Comparison of ENCODE assay signal across 17 mouse cellular contexts in the genomic region with DNA sequence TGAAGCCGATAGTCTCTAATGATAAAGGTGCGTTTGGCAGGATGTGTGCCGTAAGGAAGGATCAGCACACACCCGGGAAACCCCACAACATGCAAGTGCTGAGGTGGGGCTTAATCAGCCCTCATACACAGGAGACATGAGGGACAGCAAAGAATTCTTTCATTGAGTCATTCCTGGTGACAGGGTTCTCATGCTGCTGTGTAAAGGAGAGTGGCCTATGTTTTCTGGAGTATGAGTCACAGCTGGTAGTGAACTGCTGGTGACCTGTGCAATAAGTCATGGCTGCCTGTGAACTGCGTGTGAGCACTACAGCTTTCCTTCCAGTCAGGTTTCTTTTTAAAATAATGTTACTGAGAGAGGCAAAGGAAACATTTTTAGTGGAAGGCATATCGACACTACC. TPM values are rescaled to one million over a fixed set of nuclear protein-coding genes. Genes with fewer than 3 reads are reported as not detected.
A peak's percentile ranks its signal among the peaks of the same experiment; 100 is the strongest.
DNase-seq lines count a peak whose midpoint lies in the region; ATAC-seq lines count a peak whose summit lies in the region.
"Had no signal": no experiment of that assay in that cellular context is flagged by ENCODE, and none has a peak within 500 bp of the region (broad histone marks: within the 10 kb centered on the region; RNA-seq: fewer than 3 reads in every experiment).

No protein-coding gene starts in this region.

- peaks cover 4% of the 10 kb centered on the region; the same call in 1 of the 2 replicates for H3K36me3 ChIP-seq in heart, embryonic 12.5 days
- H3K36me3 ChIP-seq: hindbrain, embryonic 15.5 days; intestine, embryonic 15.5 days; midbrain, embryonic 13.5 days; neural tube, embryonic 13.5 days had no signal

- no peak overlapping the region for H3K4me3 ChIP-seq in heart, embryonic 12.5 days
- H3K4me3 ChIP-seq: gastrocnemius, adult 2 months; heart, embryonic 13.5 days; hindbrain, embryonic 15.5 days; intestine, embryonic 15.5 days; midbrain, embryonic 13.5 days; neural tube, embryonic 13.5 days had no signal

- no peak overlapping the region for H3K4me2 ChIP-seq in heart, embryonic 12.5 days
- H3K4me2 ChIP-seq: heart, embryonic 13.5 days; hindbrain, embryonic 15.5 days; intestine, embryonic 15.5 days; midbrain, embryonic 13.5 days; neural tube, embryonic 13.5 days had no signal

- ATAC-seq in heart, embryonic 12.5 days (ENCODE audit: insufficient number of reproducible peaks, low FRiP score): no peak
- 0 out of 2 replicates have a peak, but pooled peaks have one; percentile 11 for ATAC-seq in common myeloid progenitor, adult 5-6 weeks (replicated peaks; ENCODE audit: low read depth, poor library complexity, severe bottlenecking)
- no peak for ATAC-seq in erythroblast, adult 5-6 weeks (replicated peaks; ENCODE audit: low FRiP score, poor library complexity, severe bottlenecking)
- ATAC-seq: CD4-positive, CD25-positive, alpha-beta regulatory T cell, adult 4 months; intestine, embryonic 15.5 days; midbrain, embryonic 13.5 days had no signal

- peak; percentile 62 for DNase-seq in heart, adult 11 months
- DNase-seq in 3134 (ENCODE audit: extremely low read depth, insufficient read length, low spot score) (peak; percentile 24), 416B (ENCODE audit: low read depth) (peak; percentile 59)
- no peak for DNase-seq in yolk sac, embryonic 10.5 days (ENCODE audit: low spot score)
- DNase-seq: cerebellum, postnatal 10 days; gastrocnemius, adult 2 months; thymus, postnatal 36 days had no signal

- peaks cover 9% of the 10 kb centered on the region; the same call in 1 of the 2 replicates for H3K4me1 ChIP-seq in heart, embryonic 12.5 days (replicated peaks)
- H3K4me1 ChIP-seq: hindbrain, embryonic 15.5 days; intestine, embryonic 15.5 days; midbrain, embryonic 13.5 days had no signal

- no peak overlapping the region for H3K27ac ChIP-seq in heart, embryonic 12.5 days (ENCODE audit: poor library complexity, severe bottlenecking)
- H3K27ac ChIP-seq: gastrocnemius, adult 2 months; heart, embryonic 13.5 days; hindbrain, embryonic 15.5 days; intestine, embryonic 15.5 days; liver, embryonic 14.5 days; midbrain, embryonic 13.5 days; neural tube, embryonic 13.5 days had no signal

- H3K9ac ChIP-seq in heart, embryonic 12.5 days: no peak overlapping the region
- H3K9ac ChIP-seq: heart, embryonic 13.5 days; hindbrain, embryonic 15.5 days; intestine, embryonic 15.5 days; liver, embryonic 14.5 days; midbrain, embryonic 13.5 days; neural tube, embryonic 13.5 days had no signal

- no peaks in the 10 kb centered on the region for H3K9me3 ChIP-seq in heart, embryonic 12.5 days (replicated peaks)
- H3K9me3 ChIP-seq: heart, embryonic 13.5 days; hindbrain, embryonic 15.5 days; intestine, embryonic 15.5 days; midbrain, embryonic 13.5 days; neural tube, embryonic 13.5 days had no signal

- H3K27me3 ChIP-seq in heart, embryonic 12.5 days (replicated peaks): no peaks in the 10 kb centered on the region
- H3K27me3 ChIP-seq: heart, embryonic 13.5 days; hindbrain, embryonic 15.5 days; intestine, embryonic 15.5 days; midbrain, embryonic 13.5 days; neural tube, embryonic 13.5 days had no signal

- WGBS in heart, embryonic 12.5 days: 72% methylated on average over 6 of the region's 6 CpGs

RNA-seq across cellular contexts. Expression of gene Slc18a2, which starts 29.1 kb away (rescaled TPM):
- 11.2 and 12.0 TPM in 2 replicates for polyA plus RNA-seq in heart, embryonic 12.5 days (2016; fragmentation: Nextera tagmentation; extraction: Ambion mirVana)
- 21.9 and 29.1 TPM in 2 replicates for total RNA-seq in common myeloid progenitor, adult 5-6 weeks (2017)
- total RNA-seq in erythroblast, adult 5-6 weeks (2015; ENCODE audit: low replicate concordance): 1.3 and 3.3 TPM in 2 replicates
- 0.85 and 1.7 TPM in 2 replicates for total RNA-seq in erythroblast, adult 5-6 weeks (2017; ENCODE audit: low replicate concordance)

RNA-seq across cellular contexts. Expression of gene Rps12-ps3, which starts 32.3 kb away (rescaled TPM):
- 6.0 TPM in 1 of 2 replicates, not detected in the other for polyA plus RNA-seq in heart, embryonic 12.5 days (2016; fragmentation: Nextera tagmentation; extraction: Ambion mirVana)
- total RNA-seq in common myeloid progenitor, adult 5-6 weeks (2017): 809 and 1,340 TPM in 2 replicates
- total RNA-seq in erythroblast, adult 5-6 weeks (2015; ENCODE audit: low replicate concordance): 144 and 176 TPM in 2 replicates
- 58.3 and 69.0 TPM in 2 replicates for total RNA-seq in erythroblast, adult 5-6 weeks (2017; ENCODE audit: low replicate concordance)
- polyA plus RNA-seq: hindbrain, embryonic 15.5 days had no signal

RNA-seq across cellular contexts. Expression of gene Pdzd8, which starts 55.8 kb away (rescaled TPM):
- 14.1 and 17.0 TPM in 2 replicates for polyA plus RNA-seq in heart, embryonic 12.5 days (2016; fragmentation: Nextera tagmentation; extraction: Ambion mirVana)
- total RNA-seq in common myeloid progenitor, adult 5-6 weeks (2017): 48.7 and 59.1 TPM in 2 replicates
- total RNA-seq in erythroblast, adult 5-6 weeks (2015; ENCODE audit: low replicate concordance): 23.4 and 30.2 TPM in 2 replicates
- 25.6 and 26.8 TPM in 2 replicates for total RNA-seq in erythroblast, adult 5-6 weeks (2017; ENCODE audit: low replicate concordance)
